Mouse (Mus musculus): ENCODE results near the gene Plin3.

Plin3 gene
- long read RNA-seq, experiment 1, transcript Plin3-201 (8 exons, 3,645 nt), result major isoform, 17 of 31 reads
- long read RNA-seq, experiment 1, partial matches to known transcripts, result 11 of 31 reads
- long read RNA-seq, experiment 1, other reads (novel, unspliced or antisense), result 3 of 31 reads
- long read RNA-seq, experiment 2, transcript Plin3-201 (8 exons, 3,645 nt), result major isoform, 17 of 25 reads
- long read RNA-seq, experiment 2, partial matches to known transcripts, result 7 of 25 reads
- long read RNA-seq, experiment 2, other reads (novel, unspliced or antisense), result 1 of 25 reads

DNA sequence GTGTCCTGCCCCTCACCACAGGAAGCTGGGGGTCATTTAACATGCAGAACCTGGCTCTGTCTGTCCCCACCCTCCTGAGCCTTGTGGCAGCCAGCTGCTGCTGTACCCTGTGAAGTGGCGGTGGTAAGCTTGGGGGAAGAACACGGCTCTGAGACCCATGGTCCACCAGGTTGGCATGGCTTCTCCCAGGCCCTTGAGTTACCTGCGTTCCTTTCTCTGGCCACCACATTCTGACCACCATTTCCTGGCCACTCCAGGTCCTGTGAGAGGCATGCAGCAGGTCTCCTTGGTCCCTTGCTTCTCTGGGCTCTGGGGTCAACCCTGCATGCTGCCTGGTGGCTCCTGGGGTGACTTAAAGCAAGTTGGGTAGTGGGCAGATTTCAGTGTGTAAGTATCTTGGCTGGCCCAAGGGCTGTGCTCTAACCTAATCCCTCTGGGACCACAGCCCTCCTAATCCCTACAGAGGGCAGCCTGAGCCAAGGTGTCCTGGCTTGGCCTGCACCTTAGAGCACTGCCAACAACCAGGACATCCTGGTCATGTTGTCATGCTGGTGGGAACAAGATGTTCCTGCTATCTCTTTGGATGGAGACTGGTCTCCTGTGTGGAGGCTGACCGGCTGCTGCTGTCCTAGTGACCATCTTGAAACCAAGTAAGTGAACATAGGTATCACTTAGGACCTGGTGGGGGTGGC is at the start of gene Plin3:
Gene Plin3, minus strand, starts transcription at position 343 of the 692 bp plus-strand sequence.
- intact Hi-C loops (cut with DNase I), result no loop called here

DNA sequence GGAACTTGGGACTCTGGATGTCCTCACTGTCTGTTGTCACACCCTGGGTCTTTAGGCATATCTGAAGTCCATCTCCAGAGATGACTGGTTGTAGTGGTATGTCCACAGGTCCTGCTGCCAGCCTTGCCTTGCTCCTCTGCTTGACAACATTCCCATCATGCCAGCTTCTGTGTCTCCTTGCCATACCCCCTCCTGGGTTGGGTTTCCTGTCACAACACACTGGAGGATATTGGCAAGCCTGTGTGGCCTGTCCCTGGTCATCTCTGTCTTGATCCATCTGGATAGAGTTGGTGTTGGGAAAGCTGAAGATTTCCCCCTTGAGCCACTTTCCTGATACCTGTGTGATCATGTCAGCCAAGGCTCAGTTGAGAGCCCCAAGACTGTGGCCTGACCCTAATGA is 48.0 kb upstream of the Plin3 start:
- intact Hi-C loops (cut with DNase I), result no loop called here

DNA sequence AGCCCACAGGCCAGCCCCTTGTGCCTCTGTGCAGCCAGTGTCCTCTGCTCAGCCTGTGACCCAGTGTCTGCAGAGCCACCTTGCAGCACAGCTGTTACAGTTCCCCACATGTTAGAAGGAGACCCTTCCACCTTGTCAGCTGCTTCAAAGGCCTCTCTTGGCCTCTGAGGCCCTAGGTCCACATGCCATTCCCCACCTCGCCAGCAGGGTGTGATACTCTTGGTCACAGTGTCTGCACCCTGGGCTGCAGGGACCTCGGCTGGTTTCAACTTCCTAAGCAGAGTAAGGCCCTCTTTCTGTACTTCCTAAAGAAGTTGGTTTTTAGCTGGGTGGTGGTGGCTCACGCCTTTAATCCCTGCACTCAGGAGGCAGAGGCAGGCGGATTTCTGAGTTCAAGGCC is 46.2 kb upstream of the Plin3 start:
- intact Hi-C loops (cut with DNase I), result loop anchor here (5.0 kb wide), 1 partner anchor 37 kb away; the partner anchor contains the start of genes Arrdc5 and Uhrf1

GRCm38 (mm10) chr17:56337791-56338190 is 45.1 kb upstream of the Plin3 start:
- intact Hi-C loops (cut with DNase I), result loop anchor here (5.0 kb wide), 1 partner anchor 35 kb away; the partner anchor contains the start of genes Arrdc5 and Uhrf1

DNA sequence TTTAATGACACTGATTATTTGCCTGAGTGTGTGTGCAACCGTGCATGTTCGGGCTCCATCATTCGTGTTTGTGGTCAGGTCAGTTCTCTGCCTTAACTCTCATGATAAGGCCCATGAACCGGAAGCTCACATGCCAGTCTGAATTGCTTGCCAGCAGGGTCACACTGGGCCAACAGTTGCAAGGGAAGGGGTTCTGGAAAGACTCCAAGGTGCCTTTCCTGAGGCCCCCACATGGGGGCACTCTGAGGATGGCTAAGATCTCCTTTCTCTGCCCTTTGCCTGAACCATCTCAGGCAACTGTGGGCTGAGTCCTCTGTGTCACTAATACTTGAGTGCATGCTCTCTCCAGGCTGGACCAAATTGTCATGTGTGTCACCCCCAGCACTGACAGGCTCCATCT is 44.5 kb upstream of the Plin3 start:
- intact Hi-C loops (cut with DNase I), result loop anchor here (5.0 kb wide), 1 partner anchor 35 kb away; the partner anchor contains the start of genes Arrdc5 and Uhrf1

GRCm38 (mm10) chr17:56332987-56333386 is 40.3 kb upstream of the Plin3 start:
- intact Hi-C loops (cut with DNase I), result no loop called here

DNA sequence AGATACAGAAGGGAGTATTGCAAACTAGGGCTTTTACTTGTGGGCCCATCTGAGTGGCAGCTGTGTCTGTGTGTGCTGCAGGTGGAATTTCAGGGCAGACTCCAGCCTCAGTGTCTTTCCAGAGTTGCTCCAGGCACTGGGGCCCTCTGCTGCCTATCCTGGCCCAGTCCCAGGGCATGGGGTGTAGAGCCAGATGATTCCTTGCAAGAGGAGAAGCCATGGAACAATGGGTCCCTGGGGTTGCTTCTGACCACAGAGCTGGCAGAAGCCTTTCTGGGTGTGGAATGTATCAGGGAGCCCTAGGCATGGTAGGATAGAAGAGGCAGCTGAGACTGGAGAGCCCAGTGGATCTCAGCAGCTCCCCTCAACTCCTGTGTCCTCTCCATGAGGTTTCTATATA is 38.6 kb upstream of the Plin3 start:
- intact Hi-C loops (cut with DNase I), result no loop called here

- intact Hi-C loops (cut with DNase I), result no loop called here
Observed at GRCm38 (mm10) chr17:56330345-56330744, 37.7 kb upstream of the Plin3 start.

GRCm38 (mm10) chr17:56329267-56329666 is 36.6 kb upstream of the Plin3 start:
- intact Hi-C loops (cut with DNase I), result no loop called here

GRCm38 (mm10) chr17:56326153-56327147 is 33.8 kb upstream of the Plin3 start:
- intact Hi-C loops (cut with DNase I), result no loop called here

- intact Hi-C loops (cut with DNase I), result no loop called here
Observed at GRCm38 (mm10) chr17:56325450-56326152, 32.9 kb upstream of the Plin3 start, which contains the start of gene Kdm4b. Kdm4b (plus strand) TSS chr17:56326062.

DNA sequence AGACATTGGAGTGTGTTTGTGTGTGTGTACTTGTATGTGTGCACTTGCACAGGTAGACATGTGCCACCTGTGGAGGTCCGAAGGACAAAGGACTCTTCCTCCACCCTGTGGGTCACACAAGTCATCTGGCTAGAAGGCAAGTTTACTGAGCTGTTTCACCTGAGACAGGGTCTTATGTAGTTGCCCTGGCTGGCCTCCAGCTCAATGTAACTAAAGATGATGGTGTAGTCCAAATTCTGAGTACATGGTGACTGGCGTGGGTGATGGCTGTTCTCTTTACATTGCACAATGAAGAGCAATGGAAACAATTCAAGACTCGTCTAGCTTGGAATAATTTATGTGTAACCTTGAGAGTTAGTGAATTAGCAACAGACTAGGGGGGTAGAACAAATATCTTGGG is 31.7 kb upstream of the Plin3 start:
- intact Hi-C loops (cut with DNase I), result no loop called here

- intact Hi-C loops (cut with DNase I), result no loop called here
Observed at GRCm38 (mm10) chr17:56309191-56309945, 16.7 kb upstream of the Plin3 start.

DNA sequence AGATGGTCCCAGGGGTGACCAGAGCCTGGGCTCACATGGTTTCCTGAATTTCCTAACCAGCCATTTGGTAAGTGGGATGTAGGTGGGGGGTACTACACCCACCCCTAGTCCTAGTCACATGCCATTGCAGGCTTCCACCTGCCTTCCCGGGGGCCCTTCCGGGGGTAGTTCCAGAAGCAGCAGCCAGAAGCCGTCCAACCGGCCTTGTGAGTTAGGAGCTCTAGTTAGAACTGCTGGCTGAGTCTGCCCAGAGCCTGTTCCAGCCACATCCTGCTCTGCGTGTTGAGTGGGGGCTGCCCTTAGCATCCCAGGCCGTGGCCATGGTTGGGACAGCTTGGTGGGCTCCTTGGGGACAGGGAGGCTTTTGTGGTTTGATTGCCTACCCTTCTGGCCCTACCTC is 15.4 kb upstream of the Plin3 start:
- intact Hi-C loops (cut with DNase I), result no loop called here

DNA sequence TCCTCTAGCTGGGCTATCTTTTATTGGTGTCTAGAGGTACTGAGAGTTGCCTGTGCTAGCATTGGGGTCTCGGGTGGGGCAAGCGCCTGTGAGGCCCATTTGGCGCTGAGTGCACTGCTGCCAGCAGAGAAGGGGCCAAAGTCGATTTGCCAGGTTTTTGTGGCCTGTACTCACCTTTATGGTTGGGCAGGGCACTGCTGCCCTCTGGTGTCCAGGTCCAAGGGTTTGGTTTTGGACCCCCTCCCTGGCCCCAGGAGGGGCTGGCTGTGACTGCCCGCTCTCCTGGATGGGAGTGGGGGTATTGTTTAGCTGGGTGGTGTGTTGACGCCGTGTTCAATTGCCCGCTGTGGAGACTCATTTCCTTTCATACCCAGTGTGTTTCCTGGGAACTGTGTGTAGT is 13.2 kb upstream of the Plin3 start:
- intact Hi-C loops (cut with DNase I), result loop anchor here (2.0 kb wide), 1 partner anchor 15 kb away; no protein-coding TSS in a partner anchor

DNA sequence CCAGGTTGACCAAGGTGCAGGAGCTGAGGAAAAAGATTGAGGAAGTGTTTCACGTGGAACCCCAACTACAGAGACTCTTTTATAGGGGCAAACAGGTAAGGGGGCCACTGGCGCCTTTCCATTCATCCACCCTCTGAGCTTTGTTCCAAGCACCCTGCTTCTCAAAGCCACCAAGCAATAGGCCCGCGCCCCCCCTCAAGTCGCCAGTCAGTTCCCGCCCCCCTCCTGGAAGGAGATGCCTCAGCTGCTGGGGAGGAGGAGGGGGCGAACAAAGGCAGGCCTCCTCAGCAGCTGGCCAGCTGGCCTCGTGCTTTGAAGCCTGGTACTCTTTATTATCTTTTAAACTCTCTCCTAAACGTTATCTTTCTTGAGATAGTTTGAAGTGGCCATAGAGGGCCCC is 12.5 kb upstream of the Plin3 start:
- intact Hi-C loops (cut with DNase I), result loop anchor here (2.0 kb wide), 1 partner anchor 16 kb away; no protein-coding TSS in a partner anchor

GRCm38 (mm10) chr17:56304718-56305117 is 12.0 kb upstream of the Plin3 start:
- intact Hi-C loops (cut with DNase I), result loop anchor here (2.0 to 5.0 kb wide), 2 partner anchors 16 to 33 kb away; no protein-coding TSS in a partner anchor

DNA sequence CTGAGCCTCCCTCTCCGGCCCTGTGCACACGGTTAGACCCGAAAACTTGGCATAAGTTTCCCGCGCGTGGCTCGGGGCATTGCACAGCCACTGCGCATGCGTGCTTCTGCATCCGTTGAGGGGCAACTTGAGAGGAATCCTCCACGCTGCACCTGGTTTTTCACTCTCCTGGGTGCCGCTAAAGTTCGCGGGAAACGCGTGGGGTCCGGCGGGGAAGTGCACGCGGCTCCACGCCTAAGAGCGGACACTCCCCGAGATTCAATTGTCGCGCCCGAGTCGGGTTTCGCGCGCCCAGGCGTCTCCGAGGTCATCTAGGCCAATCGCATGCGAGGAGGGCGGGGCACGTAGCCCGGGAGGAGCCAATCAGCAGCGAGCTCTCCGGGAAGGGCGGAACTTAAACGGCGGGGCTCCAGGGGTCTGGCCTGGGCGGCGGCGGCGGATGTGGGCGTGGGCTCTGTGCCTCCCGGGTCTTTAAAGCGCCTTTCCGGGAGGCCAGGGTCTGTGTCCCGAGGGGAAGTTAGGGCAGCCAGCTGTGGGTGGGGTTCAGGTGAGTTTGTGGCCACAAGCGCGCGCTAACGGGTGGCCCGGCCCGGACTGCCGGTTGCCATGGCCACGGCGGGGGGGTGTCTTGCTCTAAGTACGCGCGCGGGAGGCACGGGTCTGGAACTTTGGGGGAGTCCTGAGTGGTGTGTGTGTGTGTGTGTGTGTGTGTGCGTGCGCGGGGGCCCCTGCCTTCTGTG is 11.3 kb upstream of the Plin3 start:
- intact Hi-C loops (cut with DNase I), result loop anchor here (2.0 to 5.0 kb wide), 2 partner anchors 17 to 33 kb away; no protein-coding TSS in a partner anchor

All from adrenal gland (tissue).